Mouse (Mus musculus) B cell, adult 2 months (primary cell): ENCODE results near the gene Serpinb9.
A peak's percentile ranks its signal among the peaks of the same experiment; 100 is the strongest.
"Not testable (repeated sequence)": the region's sequence is repeated elsewhere in the genome, so short reads cannot be mapped to it uniquely, and the experiment has no call there.

Source experiments
- DNase-seq, 2 experiments: peaks; one replicate each; pipeline ENCODE4 v3.0.0; 2022

Gene Serpinb9

GRCm38 (mm10) chr13:33002950-33003349, at the start of gene Serpinb9:
Gene Serpinb9, plus strand, starts transcription at chr13:33003250.
- no peak for DNase-seq

GRCm38 (mm10) chr13:32956537-32956936, 46.5 kb upstream of the Serpinb9 start:
- DNase-seq, result no peak

- DNase-seq, result no peak
Observed at GRCm38 (mm10) chr13:32957917-32958316, 45.1 kb upstream of the Serpinb9 start.

GRCm38 (mm10) chr13:32958521-32958920, 44.5 kb upstream of the Serpinb9 start:
- not testable (repeated sequence) for DNase-seq

- DNase-seq, result no peak
Observed at GRCm38 (mm10) chr13:32963990-32964753, 38.9 kb upstream of the Serpinb9 start.

GRCm38 (mm10) chr13:32964989-32965811, 37.9 kb upstream of the Serpinb9 start, which contains the start of gene Serpinb6b:
Gene Serpinb6b, plus strand, starts transcription at chr13:32965209.
- DNase-seq, result peak; percentile 60 to 61

- DNase-seq, result peak; percentile 56 to 58
Observed at GRCm38 (mm10) chr13:32966116-32966515, 36.9 kb upstream of the Serpinb9 start.

GRCm38 (mm10) chr13:32967233-32967632, 35.8 kb upstream of the Serpinb9 start:
- DNase-seq, result no peak

- no peak for DNase-seq
Observed at GRCm38 (mm10) chr13:32968353-32968984, 34.6 kb upstream of the Serpinb9 start.

- DNase-seq, result no peak
Observed at GRCm38 (mm10) chr13:32968996-32969640, 33.9 kb upstream of the Serpinb9 start.

GRCm38 (mm10) chr13:32969641-32970040, 33.4 kb upstream of the Serpinb9 start:
- DNase-seq, result no peak

GRCm38 (mm10) chr13:32970776-32971175, 32.3 kb upstream of the Serpinb9 start:
- no peak for DNase-seq

- no peak for DNase-seq
Observed at GRCm38 (mm10) chr13:32974268-32974667, 28.8 kb upstream of the Serpinb9 start.

GRCm38 (mm10) chr13:32974889-32975460, 28.1 kb upstream of the Serpinb9 start:
- no peak for DNase-seq

- no peak for DNase-seq
Observed at GRCm38 (mm10) chr13:32975710-32976109, 27.3 kb upstream of the Serpinb9 start.

GRCm38 (mm10) chr13:32982556-32983042, 20.5 kb upstream of the Serpinb9 start:
- DNase-seq, result no peak

- DNase-seq, result no peak
Observed at GRCm38 (mm10) chr13:32986256-32986655, 16.8 kb upstream of the Serpinb9 start.

- peak; percentile 43 to 44 for DNase-seq
Observed at GRCm38 (mm10) chr13:32993152-32993893, 9.7 kb upstream of the Serpinb9 start.

- no peak for DNase-seq
Observed at GRCm38 (mm10) chr13:32993894-32994242, 9.2 kb upstream of the Serpinb9 start.

GRCm38 (mm10) chr13:32995051-32995450, 8.0 kb upstream of the Serpinb9 start:
- DNase-seq, result no peak

- DNase-seq, result no peak
Observed at GRCm38 (mm10) chr13:33001341-33001740, 1.7 kb upstream of the Serpinb9 start.
